Mouse (Mus musculus) adrenal gland, adult (tissue): ENCODE results near the gene Parp16.

Experiments
- DNase-seq, 2 experiments: peaks; one replicate each; pipeline ENCODE4 v3.0.0; 2022 to 2023; ENCODE audit warnings: low spot score in 1 of 2; ENCODE audit not compliant: inconsistent age in 2 of 2

Gene Parp16

GRCm38 (mm10) chr9:65195053-65195452 lies at the start of gene Parp16:
TSS of gene Parp16 (plus strand) at chr9:65195353.
- DNase-seq: peak in 1 of 2 experiments; percentile 47

- DNase-seq: no peak
Observed at GRCm38 (mm10) chr9:65146001-65146400, 49.2 kb upstream of the Parp16 start.

- DNase-seq: no peak
Observed at GRCm38 (mm10) chr9:65148507-65148906, 46.6 kb upstream of the Parp16 start.

- no peak for DNase-seq
Observed at GRCm38 (mm10) chr9:65152711-65153330, 42.3 kb upstream of the Parp16 start.

GRCm38 (mm10) chr9:65153331-65153711 lies 41.8 kb upstream of the Parp16 start:
- no peak for DNase-seq

GRCm38 (mm10) chr9:65154692-65155455 lies 40.3 kb upstream of the Parp16 start:
- DNase-seq: peak; percentile 58 to 68

- DNase-seq: no peak
Observed at GRCm38 (mm10) chr9:65156604-65157003, 38.5 kb upstream of the Parp16 start.

GRCm38 (mm10) chr9:65157631-65158030 lies 37.5 kb upstream of the Parp16 start:
- no peak for DNase-seq

- DNase-seq: no peak
Observed at GRCm38 (mm10) chr9:65161188-65161587, 34.0 kb upstream of the Parp16 start.

GRCm38 (mm10) chr9:65161881-65162280 lies 33.3 kb upstream of the Parp16 start:
- DNase-seq: no peak

GRCm38 (mm10) chr9:65162711-65163639 lies 32.2 kb upstream of the Parp16 start:
- DNase-seq: peak; percentile 42 to 63

- peak in 1 of 2 experiments; percentile 60 for DNase-seq
Observed at GRCm38 (mm10) chr9:65164870-65165269, 30.3 kb upstream of the Parp16 start.

- no peak for DNase-seq
Observed at GRCm38 (mm10) chr9:65166386-65166785, 28.8 kb upstream of the Parp16 start.

GRCm38 (mm10) chr9:65168534-65168933 lies 26.6 kb upstream of the Parp16 start:
- DNase-seq: no peak

- DNase-seq: no peak
Observed at GRCm38 (mm10) chr9:65168952-65169351, 26.2 kb upstream of the Parp16 start.

- no peak for DNase-seq
Observed at GRCm38 (mm10) chr9:65172654-65173053, 22.5 kb upstream of the Parp16 start.

GRCm38 (mm10) chr9:65175234-65175938 lies 19.8 kb upstream of the Parp16 start:
- no peak for DNase-seq

- DNase-seq: no peak
Observed at GRCm38 (mm10) chr9:65175939-65176871, 18.9 kb upstream of the Parp16 start.

- no peak for DNase-seq
Observed at GRCm38 (mm10) chr9:65177497-65177896, 17.7 kb upstream of the Parp16 start.

- no peak for DNase-seq
Observed at GRCm38 (mm10) chr9:65177912-65178311, 17.2 kb upstream of the Parp16 start.
